Mouse (Mus musculus) spleen, adult 2 months (tissue): ENCODE measurements around the gene Fam161b. TPM values are rescaled to one million over a fixed set of nuclear protein-coding genes. Genes with fewer than 3 reads are reported as not detected.
"Not testable (repeated sequence)": the region's sequence is repeated elsewhere in the genome, so short reads cannot be mapped to it uniquely, and the experiment has no call there.

Experiments
- DNase-seq, 2 experiments: peaks; one replicate each; pipeline versions ENCODE4 v3.0.0 to v3.0.0-alpha.2; 2012 to 2021; ENCODE audit warnings: low spot score in 2 of 2, low read depth in 1 of 2
- H3K27ac ChIP-seq: fragments of 200-500 bp; 2 replicates; pipeline ENCODE4 v1.5.1; 2012; ENCODE audit warnings: low read length, inconsistent platforms; ENCODE audit not compliant: insufficient read depth
- H3K27me3 ChIP-seq: fragments of 200-500 bp; 2 replicates; pipeline ENCODE4 v1.6.1; 2012; ENCODE audit warnings: mild to moderate bottlenecking, moderate library complexity, low read length, inconsistent platforms; ENCODE audit not compliant: control insufficient read depth, insufficient read depth
- H3K36me3 ChIP-seq: fragments of 200-500 bp; 2 replicates; pipeline ENCODE4 v1.6.1; 2012; ENCODE audit warnings: mild to moderate bottlenecking, low read length, inconsistent platforms; ENCODE audit not compliant: control insufficient read depth, insufficient read depth
- H3K4me1 ChIP-seq: fragments of 200-500 bp; 2 replicates; pipeline ENCODE4 v1.6.1; 2011; ENCODE audit warnings: inconsistent platforms; ENCODE audit not compliant: control insufficient read depth, insufficient read depth, insufficient read length
- H3K4me3 ChIP-seq: fragments of 200-500 bp; 2 replicates; pipeline ENCODE4 v1.5.1; 2011; ENCODE audit warnings: mild to moderate bottlenecking, inconsistent platforms; ENCODE audit not compliant: insufficient read depth, insufficient read length; ENCODE audit errors: extremely low read depth
- CTCF ChIP-seq: fragments of 200-500 bp; IDR thresholded peaks from 2 replicates; pipeline ENCODE4 v1.5.1; 2011; ENCODE audit warnings: mild to moderate bottlenecking, inconsistent platforms; ENCODE audit not compliant: insufficient read depth, insufficient read length, insufficient replicate concordance; ENCODE audit errors: extremely low read depth
- POLR2A ChIP-seq: fragments of 200-500 bp; IDR thresholded peaks from 2 replicates; pipeline ENCODE4 v1.6.1; 2011; ENCODE audit warnings: low read depth, low read length, inconsistent platforms
- WGBS: fragments of 180-500 bp; shearing (Covaris S2); methylation state at CpG from one replicate; pipeline ENCODE4 v1.1.7; 2018; 5-methylcytosine and 5-hydroxymethylcytosine counted together
- polyA plus RNA-seq: library from polyadenylated mRNA; depleted of rRNA; stranded (reverse); fragments of >200 nt; gene quantifications from 2 replicates; pipeline ENCODE4 v1.2.3, GENCODE M21; 2012

The Fam161b gene
- polyA plus RNA-seq, 1 experiment = 0.27 TPM

GRCm38 (mm10) chr12:84382369-84382768, 20.7 kb upstream of the Fam161b start:
- Histone ChIP-seq H3K4me3 (no peak overlapping the region), H3K36me3 (peaks cover 13% of the 10 kb centered on the region), H3K27me3 (no peaks in the 10 kb centered on the region), H3K27ac (no peak overlapping the region), H3K4me1 (no peaks in the 10 kb centered on the region; the same call in 1 of the 2 replicates)
- TF ChIP-seq POLR2A = no peak
- TF ChIP-seq CTCF = no peak
- DNase-seq = no peak
- 99% methylated on average over 4 of the region's 4 CpGs for WGBS

- no peak overlapping the region for H3K27ac ChIP-seq
- TF ChIP-seq POLR2A (no peak), CTCF (no peak)
- WGBS = 89% methylated on average over 6 of the region's 6 CpGs
- H3K4me3 ChIP-seq = no peak overlapping the region
- DNase-seq = no peak
- no peaks in the 10 kb centered on the region for H3K27me3 ChIP-seq
- H3K4me1 ChIP-seq = no peaks in the 10 kb centered on the region
- peaks cover 42% of the 10 kb centered on the region for H3K36me3 ChIP-seq
Observed at GRCm38 (mm10) chr12:84373831-84374481, 12.3 kb upstream of the Fam161b start.

GRCm38 (mm10) chr12:84371647-84372046, 10.0 kb upstream of the Fam161b start:
- DNase-seq = no peak
- H3K36me3 ChIP-seq = peaks cover 34% of the 10 kb centered on the region
- TF ChIP-seq CTCF (no peak), POLR2A (no peak)
- no peak overlapping the region for H3K27ac ChIP-seq
- no peak overlapping the region for H3K4me3 ChIP-seq
- no peaks in the 10 kb centered on the region for H3K27me3 ChIP-seq
- H3K4me1 ChIP-seq = no peaks in the 10 kb centered on the region
- 95% methylated on average over 5 of the region's 5 CpGs for WGBS

GRCm38 (mm10) chr12:84366971-84367370, 5.3 kb upstream of the Fam161b start:
- no peak for TF ChIP-seq CTCF
- TF ChIP-seq POLR2A = no peak
- no peak overlapping the region for H3K27ac ChIP-seq
- no peak overlapping the region for H3K4me3 ChIP-seq
- DNase-seq = no peak
- no peaks in the 10 kb centered on the region for H3K27me3 ChIP-seq
- WGBS = 79% methylated on average over 9 of the region's 9 CpGs
- H3K4me1 ChIP-seq = no peaks in the 10 kb centered on the region
- H3K36me3 ChIP-seq = peaks cover 14% of the 10 kb centered on the region

- Histone ChIP-seq H3K27ac (no peak overlapping the region), H3K36me3 (no peaks in the 10 kb centered on the region; the same call in none of the 2 replicates), H3K27me3 (no peaks in the 10 kb centered on the region), H3K4me1 (no peaks in the 10 kb centered on the region), H3K4me3 (no peak overlapping the region)
- no peak for TF ChIP-seq CTCF
- no peak for TF ChIP-seq POLR2A
- 94% methylated on average over 6 of the region's 6 CpGs for WGBS
- no peak for DNase-seq
Observed at GRCm38 (mm10) chr12:84365137-84365536, 3.5 kb upstream of the Fam161b start.

- Histone ChIP-seq H3K27ac (no peak overlapping the region), H3K4me3 (no peak overlapping the region), H3K4me1 (no peaks in the 10 kb centered on the region), H3K27me3 (no peaks in the 10 kb centered on the region), H3K36me3 (no peaks in the 10 kb centered on the region; the same call in 1 of the 2 replicates)
- DNase-seq = no peak
- WGBS = 87% methylated on average over 9 of the region's 9 CpGs
- TF ChIP-seq CTCF (no peak), POLR2A (no peak)
Observed at GRCm38 (mm10) chr12:84364291-84364690, 2.7 kb upstream of the Fam161b start.

DNA sequence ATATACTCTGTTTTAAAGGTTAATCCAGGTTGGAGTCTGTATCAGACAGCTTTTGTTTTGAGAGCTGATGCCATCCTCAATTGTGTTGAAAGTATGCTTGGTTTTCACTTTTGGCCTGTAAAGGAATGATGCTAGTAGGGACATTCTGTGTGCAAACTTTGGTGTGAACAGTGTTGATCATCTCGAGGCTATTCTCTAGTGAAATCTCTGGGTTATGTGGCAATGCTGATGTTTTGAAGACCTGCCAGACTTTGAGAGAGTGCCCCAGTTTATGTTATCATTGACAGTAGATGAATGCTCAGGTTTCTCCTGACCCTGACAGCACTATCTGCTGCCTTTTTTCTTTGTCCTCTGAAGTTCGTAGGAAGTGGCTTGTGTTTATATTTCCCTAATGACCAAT, 1.2 kb upstream of the Fam161b start:
- TF ChIP-seq POLR2A (no peak), CTCF (no peak)
- DNase-seq = no peak
- Histone ChIP-seq H3K27ac (no peak overlapping the region), H3K4me1 (no peaks in the 10 kb centered on the region), H3K36me3 (no peaks in the 10 kb centered on the region; the same call in 1 of the 2 replicates), H3K27me3 (no peaks in the 10 kb centered on the region), H3K4me3 (no peak overlapping the region)
- WGBS = 62% methylated on average over 2 of the region's 2 CpGs

GRCm38 (mm10) chr12:84358699-84359098, 2.9 kb downstream of the Fam161b start:
- not testable (repeated sequence) for DNase-seq, H3K27me3 ChIP-seq, H3K27ac ChIP-seq, H3K4me1 ChIP-seq, H3K4me3 ChIP-seq, H3K36me3 ChIP-seq
- WGBS = 74% methylated on average over 2 of the region's 2 CpGs
